Mouse (Mus musculus) kidney, embryonic 15.5 days (tissue): ENCODE measurements around the gene Stk11. TPM values are rescaled to one million over a fixed set of nuclear protein-coding genes. Genes with fewer than 3 reads are reported as not detected.

Experiments
- ATAC-seq: fragments of 200-750 bp; cut with Nextera tagmentation; replicated peaks from 2 replicates; pipeline ENCODE4 v1.8.0; 2017; ENCODE audit warnings: moderate TSS enrichment; ENCODE audit not compliant: low FRiP score
- H3K27ac ChIP-seq: fragments of 300-500 bp; sonication (generic); 2 replicates; pipeline ENCODE4 v1.5.1; 2015; ENCODE audit warnings: mild to moderate bottlenecking, inconsistent platforms
- H3K27me3 ChIP-seq: fragments of 300-500 bp; sonication (generic); 2 replicates; pipeline ENCODE4 v1.6.1; 2015; ENCODE audit warnings: inconsistent platforms
- H3K36me3 ChIP-seq: fragments of 300-500 bp; sonication (generic); 2 replicates; pipeline ENCODE4 v1.6.1; 2015; ENCODE audit warnings: inconsistent platforms
- H3K4me1 ChIP-seq: fragments of 300-500 bp; sonication (generic); 2 replicates; pipeline ENCODE4 v1.6.1; 2015; ENCODE audit warnings: inconsistent platforms
- H3K4me2 ChIP-seq: fragments of 300-500 bp; sonication (generic); 2 replicates; pipeline ENCODE4 v1.6.1; 2015; ENCODE audit warnings: moderate library complexity, mild to moderate bottlenecking, inconsistent platforms
- H3K4me3 ChIP-seq: fragments of 300-500 bp; sonication (generic); replicated peaks from 2 replicates; pipeline ENCODE4 v1.5.1; 2015; ENCODE audit warnings: mild to moderate bottlenecking, inconsistent platforms
- H3K9ac ChIP-seq: fragments of 300-500 bp; sonication (generic); 2 replicates; pipeline ENCODE4 v1.6.1; 2015; ENCODE audit warnings: mild to moderate bottlenecking, inconsistent platforms
- H3K9me3 ChIP-seq: fragments of 300-500 bp; sonication (generic); replicated peaks from 2 replicates; pipeline ENCODE4 v1.6.1; 2016; ENCODE audit warnings: inconsistent platforms
- WGBS: fragments of 180-500 bp; shearing (Covaris S2); methylation state at CpG from one replicate; pipeline ENCODE4 v1.1.7; 2015; ENCODE audit warnings: mixed read lengths; 5-methylcytosine and 5-hydroxymethylcytosine counted together
- polyA plus RNA-seq: library from polyadenylated mRNA; unstranded; fragments of >200 nt; fragmentation: Nextera tagmentation; extraction: Ambion mirVana; gene quantifications from 2 replicates; pipeline ENCODE4 v1.2.1, GENCODE M21; 2015

Stk11 gene
- polyA plus RNA-seq, 1 experiment from 2014 or later = 22.4 TPM

DNA sequence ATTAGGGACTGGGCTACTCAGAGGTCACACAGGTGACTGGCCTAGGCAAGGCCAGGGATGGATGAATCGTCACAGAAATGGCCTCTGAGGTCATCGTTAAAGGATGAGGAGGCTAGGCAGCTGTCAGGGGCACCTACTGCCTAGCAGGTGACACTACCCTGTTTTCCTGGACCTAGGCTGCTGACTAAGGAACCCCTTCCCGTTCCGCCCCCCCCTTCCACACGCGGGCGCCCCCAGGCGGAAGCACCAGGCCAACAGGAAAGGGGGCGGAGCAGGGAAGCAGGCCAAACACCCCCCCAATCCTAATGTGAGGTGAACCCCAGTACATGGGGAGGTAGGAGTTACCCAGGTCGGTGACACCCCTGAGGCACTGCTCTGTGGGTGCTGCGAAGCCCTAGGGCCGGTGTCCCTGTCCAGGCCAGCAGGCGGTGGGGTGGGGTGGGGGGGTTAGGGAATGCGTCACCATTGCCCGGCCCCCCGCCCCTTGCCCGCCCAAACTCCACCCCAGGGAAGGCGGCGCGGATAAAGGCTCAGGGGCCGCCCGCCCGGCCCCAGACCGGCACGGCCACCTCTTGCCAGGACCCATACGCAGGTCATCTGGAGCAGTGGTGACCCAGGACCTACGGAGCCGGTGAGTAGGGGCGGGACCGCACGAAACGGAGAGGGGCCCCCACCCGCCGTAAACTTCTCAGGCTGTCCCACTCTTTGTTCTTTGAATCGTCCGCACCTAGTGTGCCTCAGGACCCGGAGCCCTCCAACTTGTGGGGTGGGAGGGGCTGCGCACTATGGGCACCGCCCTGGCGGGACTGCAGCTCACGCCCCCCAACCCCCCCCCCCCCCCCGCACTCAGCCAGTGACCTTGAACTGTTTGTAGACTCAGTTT lies 32.4 kb downstream of the Stk11 start, which contains the start of gene Midn:
Gene Midn, plus strand, starts transcription at position 554 of the 883 bp plus-strand sequence.
- H3K9ac ChIP-seq = peak within 1 kb of the TSS; percentile 82
- peak within 1 kb of the TSS; percentile 77 for H3K4me2 ChIP-seq
- peak within 1 kb of the TSS; percentile 100 for H3K27ac ChIP-seq
- peak within 1 kb of the TSS; percentile 89 for H3K4me3 ChIP-seq
- peak; percentile 47 for ATAC-seq
- no peaks in the 10 kb centered on the region for H3K27me3 ChIP-seq
- peaks cover 57% of the 10 kb centered on the region for H3K36me3 ChIP-seq
- H3K4me1 ChIP-seq = peaks cover 64% of the 10 kb centered on the region
- WGBS = 1% methylated on average over 39 of the region's 42 CpGs
- no peaks in the 10 kb centered on the region for H3K9me3 ChIP-seq

DNA sequence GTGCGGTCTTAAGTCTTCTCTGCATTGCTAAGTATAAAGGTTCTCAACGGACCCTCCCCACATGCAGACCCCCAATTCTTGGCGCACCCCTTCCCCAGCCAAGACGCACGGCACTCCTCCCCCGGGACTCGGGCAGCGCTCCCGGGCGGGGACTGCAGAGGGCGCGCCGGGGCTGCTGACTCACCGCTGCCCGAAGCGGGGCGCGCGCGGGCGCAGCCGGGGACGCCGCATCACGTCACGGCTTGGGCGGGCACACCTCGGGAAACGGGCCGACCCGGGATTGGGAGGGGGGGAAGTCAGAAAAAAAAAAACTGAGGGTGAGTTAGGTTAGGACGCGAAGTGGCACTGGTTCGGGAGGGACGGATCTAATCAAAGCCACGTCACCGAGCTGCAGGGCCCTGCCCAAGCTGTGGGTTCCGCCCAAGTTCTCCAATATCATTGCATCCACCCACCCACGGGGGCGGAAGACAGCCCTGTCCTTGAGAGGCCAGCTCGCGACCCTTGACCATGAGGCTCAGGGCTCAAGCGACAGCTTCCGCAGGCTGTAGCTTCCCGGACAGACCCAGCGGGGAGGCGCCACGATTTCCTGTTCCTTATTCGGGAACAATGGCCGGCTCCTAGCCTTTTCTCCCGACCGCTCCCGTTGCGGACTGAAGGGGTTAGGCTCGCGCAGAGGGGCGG lies 33.1 kb downstream of the Stk11 start:
- peak; percentile 54 for ATAC-seq
- no peaks in the 10 kb centered on the region for H3K27me3 ChIP-seq
- H3K36me3 ChIP-seq = peaks cover 60% of the 10 kb centered on the region
- peak overlapping the region; percentile 77 for H3K4me2 ChIP-seq
- H3K9me3 ChIP-seq = no peaks in the 10 kb centered on the region
- H3K4me3 ChIP-seq = peak overlapping the region; percentile 89
- WGBS = under 1% methylated on average over 57 of the region's 57 CpGs
- H3K4me1 ChIP-seq = peaks cover 64% of the 10 kb centered on the region
- H3K9ac ChIP-seq = peak overlapping the region; percentile 82
- peak overlapping the region; percentile 100 for H3K27ac ChIP-seq

DNA sequence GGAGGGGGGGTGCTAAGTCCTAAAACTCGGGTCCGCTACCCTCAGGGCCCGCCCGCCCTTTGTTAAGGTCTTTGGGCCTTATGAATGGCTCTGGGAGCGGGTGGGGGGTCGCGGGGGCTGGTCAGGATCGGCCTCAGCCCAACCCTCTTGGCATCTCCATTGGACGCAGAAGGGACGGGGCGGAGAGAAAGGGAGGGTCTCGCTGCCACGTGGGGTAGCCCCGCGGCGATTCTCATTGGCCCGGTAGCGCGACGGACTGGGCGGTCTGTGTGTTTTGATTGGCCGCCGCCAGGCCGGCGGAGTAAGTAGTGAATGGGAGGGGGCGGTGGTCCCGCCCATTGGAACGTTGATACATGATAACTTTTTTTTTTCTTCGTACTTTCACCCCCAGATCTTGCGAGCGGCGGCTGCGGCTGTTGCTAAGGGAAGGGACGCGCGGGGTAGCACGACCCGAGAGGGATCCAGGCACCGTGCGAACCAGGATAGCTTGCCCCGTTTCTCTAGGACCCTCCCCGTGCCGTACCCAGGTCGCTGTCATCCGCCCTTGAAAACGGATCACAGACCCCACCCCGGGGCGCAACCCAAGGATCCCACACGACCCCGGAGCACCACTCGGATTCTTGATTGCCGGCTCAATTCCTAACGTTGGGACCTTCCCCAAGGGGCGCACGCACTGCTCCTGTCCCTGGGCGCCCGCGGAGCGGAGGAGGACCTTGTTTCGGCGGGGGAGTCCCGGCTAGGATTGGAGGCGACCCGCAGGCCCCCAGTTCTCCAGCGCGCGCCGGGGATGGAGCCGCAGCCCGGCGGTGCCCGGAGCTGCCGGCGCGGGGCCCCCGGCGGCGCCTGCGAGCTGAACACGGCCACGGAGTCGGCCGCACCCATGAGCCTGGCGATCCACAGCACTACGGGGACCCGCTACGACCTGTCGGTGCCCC lies 34.0 kb downstream of the Stk11 start:
- peaks cover 65% of the 10 kb centered on the region for H3K4me1 ChIP-seq
- H3K9ac ChIP-seq = peak overlapping the region; percentile 97
- peak overlapping the region; percentile 100 for H3K27ac ChIP-seq
- WGBS = under 1% methylated on average over 87 of the region's 88 CpGs
- H3K4me3 ChIP-seq = peak overlapping the region; percentile 89
- no peaks in the 10 kb centered on the region for H3K27me3 ChIP-seq
- H3K4me2 ChIP-seq = peak overlapping the region; percentile 77
- peak; percentile 81 for ATAC-seq
- H3K9me3 ChIP-seq = no peaks in the 10 kb centered on the region
- H3K36me3 ChIP-seq = peaks cover 60% of the 10 kb centered on the region

DNA sequence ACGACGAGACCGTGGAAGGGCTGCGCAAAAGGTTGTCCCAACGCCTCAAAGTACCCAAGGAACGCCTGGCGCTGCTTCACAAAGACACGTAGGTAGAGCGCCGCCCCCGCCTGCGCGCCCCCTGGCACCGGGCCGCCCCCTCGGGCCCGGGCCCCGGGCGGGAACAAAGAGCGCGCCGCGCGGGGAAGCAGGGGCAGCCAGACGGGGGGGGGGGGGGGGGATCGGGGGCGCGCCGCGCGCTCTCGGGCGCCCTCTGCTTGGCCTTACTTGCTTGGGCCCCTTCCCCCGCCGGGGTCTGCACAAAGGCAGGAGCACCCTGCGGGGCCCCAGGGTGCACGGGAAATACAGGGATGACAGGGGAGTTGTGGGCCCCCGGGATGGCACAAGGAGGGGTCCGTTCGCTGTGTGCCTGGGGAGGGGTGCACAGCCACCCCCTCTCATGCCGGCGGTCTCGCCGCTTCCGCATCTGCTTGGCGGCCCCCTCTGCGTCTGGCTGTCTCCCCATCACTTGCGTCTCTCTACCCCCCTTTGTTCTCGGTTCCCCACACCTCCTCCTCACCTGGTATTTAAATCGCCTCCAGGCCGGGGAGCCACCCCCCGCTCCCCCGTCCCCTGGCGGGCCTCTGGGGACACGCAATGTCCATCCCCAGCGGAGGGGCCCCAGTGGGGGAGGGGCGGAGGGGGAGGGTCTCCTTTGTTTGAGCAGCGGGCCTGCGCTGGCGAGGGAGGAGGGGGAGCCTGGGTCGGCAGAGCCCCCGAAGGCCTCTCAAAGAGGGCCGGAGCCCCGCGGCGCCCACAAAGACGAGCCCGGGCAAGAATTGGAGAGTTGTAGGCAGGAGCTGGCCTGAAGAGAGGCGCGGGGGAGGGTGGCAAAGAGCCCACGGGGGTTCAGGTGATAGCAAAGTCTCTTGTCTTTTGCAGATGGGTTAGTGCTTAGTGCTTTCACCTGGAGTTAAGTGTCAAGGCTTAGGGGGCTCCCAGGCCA lies 34.9 kb downstream of the Stk11 start:
- Histone ChIP-seq H3K4me2 (peak overlapping the region; percentile 77), H3K9me3 (no peaks in the 10 kb centered on the region), H3K27me3 (no peaks in the 10 kb centered on the region), H3K27ac (peak overlapping the region; percentile 100), H3K4me1 (peaks cover 67% of the 10 kb centered on the region), H3K9ac (peak overlapping the region; percentile 97), H3K36me3 (peaks cover 60% of the 10 kb centered on the region), H3K4me3 (peak overlapping the region; percentile 89)
- no peak for ATAC-seq
- WGBS = under 1% methylated on average over 62 of the region's 71 CpGs

GRCm38 (mm10) chr10:80151211-80152034 lies 35.8 kb downstream of the Stk11 start:
- peaks cover 67% of the 10 kb centered on the region for H3K4me1 ChIP-seq
- under 1% methylated on average over 26 of the region's 26 CpGs for WGBS

GRCm38 (mm10) chr10:80152071-80152872 lies 36.7 kb downstream of the Stk11 start:
- H3K27me3 ChIP-seq = no peaks in the 10 kb centered on the region
- H3K9me3 ChIP-seq = no peaks in the 10 kb centered on the region
- peak overlapping the region; percentile 97 for H3K9ac ChIP-seq
- peak overlapping the region; percentile 77 for H3K4me2 ChIP-seq
- 3% methylated on average over 15 of the region's 15 CpGs for WGBS
- peak overlapping the region; percentile 89 for H3K4me3 ChIP-seq
- H3K27ac ChIP-seq = peak overlapping the region; percentile 100
- peaks cover 62% of the 10 kb centered on the region for H3K36me3 ChIP-seq
- peaks cover 67% of the 10 kb centered on the region for H3K4me1 ChIP-seq
- ATAC-seq = no peak

More at GRCm38 (mm10) chr10:80151211-80152034, 35.8 kb downstream of the Stk11 start:
- Histone ChIP-seq H3K9ac (peak overlapping the region; percentile 97), H3K9me3 (no peaks in the 10 kb centered on the region), H3K27ac (peak overlapping the region; percentile 100), H3K27me3 (no peaks in the 10 kb centered on the region), H3K4me2 (peak overlapping the region; percentile 77), H3K36me3 (peaks cover 60% of the 10 kb centered on the region), H3K4me3 (peak overlapping the region; percentile 89)
- no peak for ATAC-seq

DNA sequence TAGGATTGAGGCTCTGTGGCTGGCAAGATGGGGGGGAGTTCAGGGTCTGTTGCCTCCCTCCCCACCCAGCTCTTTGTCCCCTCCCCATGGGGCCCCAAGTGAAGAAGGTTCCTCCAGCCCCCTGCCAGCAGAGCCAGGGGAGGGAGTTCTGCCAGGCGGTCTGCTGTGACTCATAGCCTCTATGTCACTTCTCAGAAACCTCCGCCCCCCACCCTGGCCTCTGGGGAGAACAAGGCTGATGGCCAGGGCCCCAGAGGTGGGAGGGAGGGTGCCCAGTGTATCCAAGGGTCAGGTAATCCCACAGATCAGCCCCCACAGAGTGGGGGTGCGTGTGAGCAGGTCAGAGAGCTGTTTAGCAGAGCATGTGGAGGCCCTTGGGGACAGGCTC lies 37.3 kb downstream of the Stk11 start:
- Histone ChIP-seq H3K4me2 (peak overlapping the region; percentile 77), H3K27ac (peak overlapping the region; percentile 100), H3K9me3 (no peaks in the 10 kb centered on the region), H3K9ac (peak overlapping the region; percentile 97), H3K4me1 (peaks cover 66% of the 10 kb centered on the region), H3K4me3 (peak overlapping the region; percentile 89), H3K27me3 (no peaks in the 10 kb centered on the region), H3K36me3 (peaks cover 66% of the 10 kb centered on the region)
- WGBS = 15% methylated on average over 3 of the region's 3 CpGs
- ATAC-seq = no peak

DNA sequence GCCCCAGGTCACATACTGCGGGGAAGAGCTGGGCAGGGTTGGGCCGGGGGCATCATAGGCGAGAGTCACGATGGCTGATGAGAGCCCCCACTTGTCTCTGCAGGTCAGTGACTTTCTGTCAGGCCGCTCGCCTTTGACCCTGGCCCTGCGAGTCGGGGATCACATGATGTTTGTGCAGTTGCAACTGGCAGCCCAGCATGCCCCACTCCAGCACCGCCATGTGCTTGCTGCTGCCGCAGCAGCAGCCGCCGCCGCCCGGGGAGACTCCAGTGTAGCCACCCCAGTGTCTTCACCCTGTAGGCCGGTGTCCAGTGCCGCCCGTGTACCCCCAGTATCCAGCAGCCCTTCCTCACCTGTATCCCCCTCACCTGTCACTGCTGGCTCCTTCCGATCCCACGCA lies 38.1 kb downstream of the Stk11 start:
- Histone ChIP-seq H3K27ac (peak overlapping the region; percentile 100), H3K27me3 (no peaks in the 10 kb centered on the region), H3K9ac (peak overlapping the region; percentile 97), H3K4me3 (peak overlapping the region; percentile 89), H3K9me3 (no peaks in the 10 kb centered on the region), H3K4me1 (peaks cover 72% of the 10 kb centered on the region), H3K4me2 (peak overlapping the region; percentile 77), H3K36me3 (peaks cover 66% of the 10 kb centered on the region)
- ATAC-seq = no peak
- WGBS = 68% methylated on average over 19 of the region's 19 CpGs

DNA sequence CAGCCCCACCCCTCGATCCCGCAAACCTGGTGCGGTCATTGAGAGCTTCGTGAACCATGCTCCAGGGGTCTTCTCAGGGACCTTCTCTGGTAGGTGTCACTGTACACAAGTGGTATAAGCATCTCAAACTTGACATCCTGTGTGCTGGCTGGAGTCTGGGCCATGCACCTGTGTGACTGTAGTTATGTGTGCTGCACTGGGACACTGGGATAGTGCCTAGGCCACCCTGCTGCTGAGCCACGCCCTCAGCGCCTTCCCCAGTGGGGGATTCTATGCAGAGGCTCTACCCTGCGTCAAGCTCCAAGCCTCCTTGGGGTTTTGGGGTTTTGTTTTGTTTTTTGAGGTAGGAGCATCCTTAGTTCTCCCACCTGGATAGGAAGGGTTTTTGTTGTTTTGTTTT lies 38.8 kb downstream of the Stk11 start:
- H3K36me3 ChIP-seq = peaks cover 66% of the 10 kb centered on the region
- ATAC-seq = no peak
- 0 out of 2 replicates have a peak overlapping the region, but pooled peaks have one; percentile 97 for H3K9ac ChIP-seq
- peak overlapping the region; percentile 100 for H3K27ac ChIP-seq
- no peak overlapping the region; the same call in 1 of the 2 replicates for H3K4me3 ChIP-seq
- H3K9me3 ChIP-seq = no peaks in the 10 kb centered on the region
- 82% methylated on average over 7 of the region's 7 CpGs for WGBS
- peaks cover 79% of the 10 kb centered on the region for H3K4me1 ChIP-seq
- peak overlapping the region; percentile 77; the same call in 1 of the 2 replicates for H3K4me2 ChIP-seq
- H3K27me3 ChIP-seq = no peaks in the 10 kb centered on the region
